Mouse (Mus musculus): Measurements from ENCODE around the gene Gm28043.

DNA sequence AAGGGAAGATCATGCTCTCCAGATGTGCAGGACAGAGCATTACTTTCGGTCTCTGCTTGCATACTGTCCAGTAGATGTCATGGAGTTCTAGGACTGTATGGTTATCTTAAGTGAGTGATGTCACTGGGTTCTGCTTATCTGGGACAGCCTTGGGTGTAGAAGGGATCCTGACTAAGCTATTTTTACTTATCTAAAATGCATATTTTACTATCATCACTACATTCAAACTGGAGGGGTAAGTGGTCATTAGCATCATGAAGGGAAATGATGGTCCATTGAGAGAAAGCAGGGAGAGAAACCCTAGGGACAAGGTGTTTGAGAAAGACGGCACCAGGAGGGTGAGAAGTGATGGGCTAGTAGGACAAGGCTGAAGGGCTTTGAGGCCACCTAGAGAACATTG lies 43.6 kb downstream of the Gm28043 start:
- TF ChIP-seq CTCF (IDR thresholded peaks at IDR 0.05) (no peak), EP300 (IDR thresholded peaks at IDR 0.05) (no peak)

Data from lung, postnatal 0 days (tissue).